Mouse (Mus musculus): Measurements from ENCODE around the gene Syt1.

Gene Syt1

DNA sequence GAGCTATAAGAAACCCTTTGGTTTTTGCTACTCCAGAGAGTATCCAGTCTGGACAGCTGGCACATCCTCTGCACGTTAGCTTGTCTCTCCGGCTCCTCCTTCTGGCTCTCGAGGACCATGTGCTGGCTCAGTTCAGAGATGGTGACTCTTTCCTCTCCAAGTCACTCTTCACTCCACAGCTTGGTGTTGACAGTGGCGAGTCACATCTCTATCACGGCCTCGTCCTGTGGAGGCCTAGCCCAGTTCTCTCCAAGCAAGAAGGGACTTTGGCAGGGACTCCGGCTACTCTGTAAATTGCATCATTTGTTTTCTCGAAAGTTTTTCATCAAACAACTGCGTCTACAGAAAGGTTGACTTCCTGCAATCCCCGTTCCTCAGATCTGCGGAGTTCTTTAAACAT lies 562.4 kb downstream of the Syt1 start:
- DNase-seq (ENCODE audit: low read depth, low spot score), result no peak

Measured in CD4-positive, CD25-positive, alpha-beta regulatory T cell, adult 2 months (primary cell).